Mouse (Mus musculus) embryonic fibroblast, embryonic 13.5 days (primary cell): ENCODE measurements around the gene Defb21.

Experiments
- CTCF ChIP-seq: IDR thresholded peaks from 2 replicates; pipeline ENCODE4 v1.5.1; 2011; ENCODE audit warnings: mild to moderate bottlenecking, control low read depth, low read length, moderate library complexity, borderline replicate concordance; ENCODE audit not compliant: insufficient read depth
- POLR2A ChIP-seq: IDR thresholded peaks from 2 replicates; pipeline ENCODE4 v1.6.1; 2011; ENCODE audit warnings: low read depth, mild to moderate bottlenecking, control low read depth, low read length, moderate library complexity

- TF ChIP-seq CTCF, result no peak
- TF ChIP-seq POLR2A, result no peak
Measured at GRCm38 (mm10) chr2:152622151-152622550, 49.6 kb downstream of the Defb21 start.
